Mouse (Mus musculus): ENCODE results near the gene Atg13. TPM values are rescaled to one million over a fixed set of nuclear protein-coding genes. Genes with fewer than 3 reads are reported as not detected.

Atg13 gene
- polyA plus RNA-seq, 1 experiment from 2014 or later, result 23.3 TPM

- Histone ChIP-seq H3K4me3 (ENCODE audit: low read depth, low read length) (no peak overlapping the region), H3K4me2 (no peak overlapping the region), H3K27ac (ENCODE audit: low read depth, low read length) (no peak overlapping the region), H3K36me3 (ENCODE audit: control insufficient read depth, insufficient read depth, low read length) (peaks cover 42% of the 10 kb centered on the region), H3K27me3 (replicated peaks; ENCODE audit: control insufficient read depth, insufficient read depth, low read length) (no peaks in the 10 kb centered on the region), H3K9ac (ENCODE audit: low read depth, low read length) (no peak overlapping the region), H3K9me3 (ENCODE audit: control insufficient read depth, low read length) (no peaks in the 10 kb centered on the region), H3K4me1 (replicated peaks; ENCODE audit: control insufficient read depth, insufficient read depth, low read length) (no peaks in the 10 kb centered on the region)
- DNase-seq (ENCODE audit: low spot score) (no peak), ATAC-seq (replicated peaks; ENCODE audit: low FRiP score) (no peak)
- 91% methylated on average over 8 of the region's 8 CpGs for WGBS
Measured at GRCm38 (mm10) chr2:91659657-91660056, 50.7 kb downstream of the Atg13 start.

- H3K4me1 ChIP-seq (replicated peaks; ENCODE audit: control insufficient read depth, insufficient read depth, low read length), result peaks cover 3% of the 10 kb centered on the region; the same call in 1 of the 2 replicates
- H3K9me3 ChIP-seq (ENCODE audit: control insufficient read depth, low read length), result no peaks in the 10 kb centered on the region
- DNase-seq (ENCODE audit: low spot score) (no peak), ATAC-seq (replicated peaks; ENCODE audit: low FRiP score) (0 out of 2 replicates have a peak, but pooled peaks have one; percentile 22)
- peaks cover 35% of the 10 kb centered on the region for H3K36me3 ChIP-seq (ENCODE audit: control insufficient read depth, insufficient read depth, low read length)
- no peak overlapping the region for H3K4me2 ChIP-seq
- 68% methylated on average over 8 of the region's 8 CpGs for WGBS
- H3K9ac ChIP-seq (ENCODE audit: low read depth, low read length), result no peak overlapping the region
- H3K27me3 ChIP-seq (replicated peaks; ENCODE audit: control insufficient read depth, insufficient read depth, low read length), result no peaks in the 10 kb centered on the region
- no peak overlapping the region for H3K4me3 ChIP-seq (ENCODE audit: low read depth, low read length)
- no peak overlapping the region for H3K27ac ChIP-seq (ENCODE audit: low read depth, low read length)
Measured at GRCm38 (mm10) chr2:91656774-91657173, 53.6 kb downstream of the Atg13 start.

GRCm38 (mm10) chr2:91655827-91656226, 54.5 kb downstream of the Atg13 start:
- no peak overlapping the region for H3K4me2 ChIP-seq
- H3K36me3 ChIP-seq (ENCODE audit: control insufficient read depth, insufficient read depth, low read length), result peaks cover 35% of the 10 kb centered on the region
- H3K4me3 ChIP-seq (ENCODE audit: low read depth, low read length), result no peak overlapping the region
- 63% methylated on average over 6 of the region's 6 CpGs for WGBS
- no peaks in the 10 kb centered on the region for H3K27me3 ChIP-seq (replicated peaks; ENCODE audit: control insufficient read depth, insufficient read depth, low read length)
- H3K4me1 ChIP-seq (replicated peaks; ENCODE audit: control insufficient read depth, insufficient read depth, low read length), result peaks cover 9% of the 10 kb centered on the region
- ATAC-seq (replicated peaks; ENCODE audit: low FRiP score) (no peak), DNase-seq (ENCODE audit: low spot score) (no peak)
- no peak overlapping the region for H3K9ac ChIP-seq (ENCODE audit: low read depth, low read length)
- no peaks in the 10 kb centered on the region for H3K9me3 ChIP-seq (ENCODE audit: control insufficient read depth, low read length)
- no peak overlapping the region for H3K27ac ChIP-seq (ENCODE audit: low read depth, low read length)

GRCm38 (mm10) chr2:91655388-91655787, 55.0 kb downstream of the Atg13 start:
- WGBS, result 76% methylated on average over 5 of the region's 5 CpGs
- H3K27ac ChIP-seq (ENCODE audit: low read depth, low read length), result no peak overlapping the region

GRCm38 (mm10) chr2:91652863-91653262, 57.5 kb downstream of the Atg13 start:
- WGBS, result 54% methylated on average over 6 of the region's 6 CpGs
- peaks cover 14% of the 10 kb centered on the region for H3K4me1 ChIP-seq (replicated peaks; ENCODE audit: control insufficient read depth, insufficient read depth, low read length)
- peaks cover 27% of the 10 kb centered on the region for H3K36me3 ChIP-seq (ENCODE audit: control insufficient read depth, insufficient read depth, low read length)
- H3K27ac ChIP-seq (ENCODE audit: low read depth, low read length), result no peak overlapping the region
- no peaks in the 10 kb centered on the region for H3K27me3 ChIP-seq (replicated peaks; ENCODE audit: control insufficient read depth, insufficient read depth, low read length)
- DNase-seq (ENCODE audit: low spot score) (no peak), ATAC-seq (replicated peaks; ENCODE audit: low FRiP score) (no peak)
- no peak overlapping the region; the same call in 1 of the 2 replicates for H3K9ac ChIP-seq (ENCODE audit: low read depth, low read length)
- H3K4me3 ChIP-seq (ENCODE audit: low read depth, low read length), result no peak overlapping the region
- no peak overlapping the region for H3K4me2 ChIP-seq
- H3K9me3 ChIP-seq (ENCODE audit: control insufficient read depth, low read length), result no peaks in the 10 kb centered on the region

More at GRCm38 (mm10) chr2:91655388-91655787, 55.0 kb downstream of the Atg13 start:
- ATAC-seq (replicated peaks; ENCODE audit: low FRiP score) (no peak), DNase-seq (ENCODE audit: low spot score) (no peak)
- no peak overlapping the region for H3K9ac ChIP-seq (ENCODE audit: low read depth, low read length)
- H3K4me1 ChIP-seq (replicated peaks; ENCODE audit: control insufficient read depth, insufficient read depth, low read length), result peaks cover 9% of the 10 kb centered on the region
- H3K27me3 ChIP-seq (replicated peaks; ENCODE audit: control insufficient read depth, insufficient read depth, low read length), result no peaks in the 10 kb centered on the region
- H3K9me3 ChIP-seq (ENCODE audit: control insufficient read depth, low read length), result no peaks in the 10 kb centered on the region
- no peak overlapping the region for H3K4me3 ChIP-seq (ENCODE audit: low read depth, low read length)
- H3K36me3 ChIP-seq (ENCODE audit: control insufficient read depth, insufficient read depth, low read length), result peaks cover 35% of the 10 kb centered on the region
- H3K4me2 ChIP-seq, result no peak overlapping the region

- WGBS, result 81% methylated on average over 14 of the region's 14 CpGs
- peak overlapping the region; percentile 13; the same call in 1 of the 2 replicates for H3K4me3 ChIP-seq (ENCODE audit: low read depth, low read length)
- H3K4me1 ChIP-seq (replicated peaks; ENCODE audit: control insufficient read depth, insufficient read depth, low read length), result peaks cover 14% of the 10 kb centered on the region
- H3K4me2 ChIP-seq, result peak overlapping the region; percentile 21; the same call in 1 of the 2 replicates
- H3K36me3 ChIP-seq (ENCODE audit: control insufficient read depth, insufficient read depth, low read length), result peaks cover 30% of the 10 kb centered on the region
- DNase-seq (ENCODE audit: low spot score) (no peak), ATAC-seq (replicated peaks; ENCODE audit: low FRiP score) (no peak)
- no peaks in the 10 kb centered on the region for H3K27me3 ChIP-seq (replicated peaks; ENCODE audit: control insufficient read depth, insufficient read depth, low read length)
- H3K9ac ChIP-seq (ENCODE audit: low read depth, low read length), result 0 out of 2 replicates have a peak overlapping the region, but pooled peaks have one; percentile 27
- H3K27ac ChIP-seq (ENCODE audit: low read depth, low read length), result no peak overlapping the region
- no peaks in the 10 kb centered on the region for H3K9me3 ChIP-seq (ENCODE audit: control insufficient read depth, low read length)
Measured at GRCm38 (mm10) chr2:91651458-91652258, 58.7 kb downstream of the Atg13 start.

- ATAC-seq (replicated peaks; ENCODE audit: low FRiP score), result peak; percentile 61
- no peaks in the 10 kb centered on the region for H3K9me3 ChIP-seq (ENCODE audit: control insufficient read depth, low read length)
- H3K27me3 ChIP-seq (replicated peaks; ENCODE audit: control insufficient read depth, insufficient read depth, low read length), result no peaks in the 10 kb centered on the region
- peak overlapping the region; percentile 70 for H3K27ac ChIP-seq (ENCODE audit: low read depth, low read length)
- WGBS, result 9% methylated on average over 16 of the region's 16 CpGs
- H3K36me3 ChIP-seq (ENCODE audit: control insufficient read depth, insufficient read depth, low read length), result peaks cover 37% of the 10 kb centered on the region
- H3K9ac ChIP-seq (ENCODE audit: low read depth, low read length), result peak overlapping the region; percentile 74
- H3K4me3 ChIP-seq (ENCODE audit: low read depth, low read length), result peak overlapping the region; percentile 86
- no peak for DNase-seq (ENCODE audit: low spot score)
- peaks cover 14% of the 10 kb centered on the region for H3K4me1 ChIP-seq (replicated peaks; ENCODE audit: control insufficient read depth, insufficient read depth, low read length)
- peak overlapping the region; percentile 91 for H3K4me2 ChIP-seq
Measured at GRCm38 (mm10) chr2:91650360-91650995, 59.9 kb downstream of the Atg13 start.

GRCm38 (mm10) chr2:91649553-91650359, 60.6 kb downstream of the Atg13 start, which contains the start of the genes Zfp408 and Arhgap1:
Gene Zfp408 (minus strand): TSS chr2:91649791.
Gene Arhgap1 (plus strand): TSS chr2:91649860.
- Histone ChIP-seq H3K27ac (ENCODE audit: low read depth, low read length) (peak within 1 kb of the TSS; percentile 78), H3K4me1 (replicated peaks; ENCODE audit: control insufficient read depth, insufficient read depth, low read length) (peaks cover 14% of the 10 kb centered on the region), H3K4me3 (ENCODE audit: low read depth, low read length) (peak within 1 kb of the TSS; percentile 86), H3K9ac (ENCODE audit: low read depth, low read length) (peak within 1 kb of the TSS; percentile 88), H3K9me3 (ENCODE audit: control insufficient read depth, low read length) (no peaks in the 10 kb centered on the region), H3K27me3 (replicated peaks; ENCODE audit: control insufficient read depth, insufficient read depth, low read length) (no peaks in the 10 kb centered on the region), H3K36me3 (ENCODE audit: control insufficient read depth, insufficient read depth, low read length) (peaks cover 38% of the 10 kb centered on the region), H3K4me2 (peak within 1 kb of the TSS; percentile 97)
- DNase-seq (ENCODE audit: low spot score) (peak; percentile 98), ATAC-seq (replicated peaks; ENCODE audit: low FRiP score) (peak; percentile 91)
- under 1% methylated on average over 44 of the region's 44 CpGs for WGBS

Data from liver, embryonic 11.5 days (tissue).